Mouse (Mus musculus) liver, embryonic 14.5 days (tissue): ENCODE measurements around the gene Slc28a1.

ENCODE experiments used
- CTCF ChIP-seq: IDR thresholded peaks from 2 replicates; pipeline ENCODE4 v1.5.1; 2016; ENCODE audit warnings: antibody characterized with exemption, low read depth, control low read depth
- EP300 ChIP-seq: IDR thresholded peaks from 2 replicates; pipeline ENCODE4 v1.6.1; 2016; ENCODE audit warnings: antibody characterized with exemption, low read depth

- TF ChIP-seq CTCF (no peak), EP300 (no peak)
These were observed 36.6 kb downstream of the Slc28a1 start for GRCm38 (mm10) chr7:81151216-81151615.
